Mouse (Mus musculus) lung, postnatal 0 days (tissue): ENCODE data around the gene Tnn. TPM values are rescaled to one million over a fixed set of nuclear protein-coding genes. Genes with fewer than 3 reads are reported as not detected.

Experiments used
- ATAC-seq: fragments of 200-750 bp; cut with Nextera tagmentation; 2 replicates; pipeline ENCODE4 v1.8.0; 2017; ENCODE audit warnings: moderate library complexity
- DNase-seq: peaks from one replicate; pipeline ENCODE4 v3.0.0-alpha.2; 2016; ENCODE audit warnings: low spot score
- H3K27ac ChIP-seq: fragments of 300-500 bp; sonication (generic); 2 replicates; pipeline ENCODE4 v1.5.1; 2014; ENCODE audit warnings: antibody characterized with exemption, mild to moderate bottlenecking, low read length, mixed read lengths
- H3K27me3 ChIP-seq: fragments of 300-500 bp; sonication (generic); replicated peaks from 2 replicates; pipeline ENCODE4 v1.6.1; 2014; ENCODE audit warnings: low read length, mixed read lengths; ENCODE audit not compliant: insufficient read depth
- H3K36me3 ChIP-seq: fragments of 300-500 bp; sonication (generic); 2 replicates; pipeline ENCODE4 v1.6.1; 2014; ENCODE audit warnings: low read length, mixed read lengths; ENCODE audit not compliant: insufficient read depth
- H3K4me1 ChIP-seq: fragments of 300-500 bp; sonication (generic); 2 replicates; pipeline ENCODE4 v1.6.1; 2014; ENCODE audit warnings: antibody characterized with exemption, low read depth, low read length, mixed read lengths; ENCODE audit not compliant: insufficient read depth
- H3K4me2 ChIP-seq: fragments of 300-500 bp; sonication (generic); replicated peaks from 2 replicates; pipeline ENCODE4 v1.6.1; 2014; ENCODE audit warnings: low read depth, mild to moderate bottlenecking, low read length, moderate library complexity, mixed read lengths
- H3K4me3 ChIP-seq: fragments of 300-500 bp; sonication (generic); 2 replicates; pipeline ENCODE4 v1.5.1; 2014; ENCODE audit warnings: low read depth, low read length
- H3K9ac ChIP-seq: fragments of 300-500 bp; sonication (generic); replicated peaks from 2 replicates; pipeline ENCODE4 v1.6.1; 2014; ENCODE audit warnings: low read depth, mild to moderate bottlenecking
- H3K9me3 ChIP-seq: fragments of 300-500 bp; sonication (generic); 2 replicates; pipeline ENCODE4 v1.6.1; 2016; ENCODE audit warnings: low read length, mixed read lengths
- CTCF ChIP-seq: IDR thresholded peaks from 2 replicates; pipeline ENCODE4 v1.5.1; 2016; ENCODE audit warnings: antibody characterized with exemption, mild to moderate bottlenecking
- EP300 ChIP-seq: IDR thresholded peaks from 2 replicates; pipeline ENCODE4 v1.6.1; 2016; ENCODE audit warnings: antibody characterized with exemption, mild to moderate bottlenecking, control low read depth
- WGBS: fragments of 180-500 bp; shearing (Covaris S2); extraction: QIAGEN DNeasy Blood & Tissue Kit; methylation state at CpG from one replicate; pipeline ENCODE4 v1.1.7; 2014; 5-methylcytosine and 5-hydroxymethylcytosine counted together
- polyA plus RNA-seq: library from polyadenylated mRNA; unstranded; fragments of >200 nt; fragmentation: Nextera tagmentation; extraction: Ambion mirVana; gene quantifications from 2 replicates; pipeline ENCODE4 v1.2.1, GENCODE M21; 2015

Tnn gene
- polyA plus RNA-seq, 1 experiment from 2014 or later: 1.6 TPM

DNA sequence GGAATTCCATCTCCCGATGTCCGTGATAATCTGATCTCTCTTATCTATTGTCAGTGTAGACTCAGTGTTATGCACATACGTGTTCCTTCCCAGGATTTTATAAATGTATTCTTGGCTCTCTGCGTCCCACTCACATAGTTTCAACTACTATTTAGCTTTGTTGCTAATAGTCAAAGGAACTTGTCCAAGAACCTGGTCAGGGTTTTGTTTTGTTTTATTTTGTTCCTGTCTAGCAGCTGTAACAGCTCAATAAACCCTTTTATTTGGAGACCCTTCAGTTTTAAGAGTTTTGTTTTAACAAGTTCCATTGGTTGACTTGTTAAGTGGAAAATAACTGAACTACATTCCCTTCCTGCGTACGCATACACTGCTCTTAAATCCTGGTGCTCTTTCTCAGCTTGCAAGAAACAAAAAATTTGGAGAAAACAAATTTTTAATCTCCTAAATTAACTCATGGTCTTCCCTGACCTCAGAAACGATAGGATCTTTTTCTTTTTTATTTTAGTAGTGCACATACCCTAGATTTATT is 17.0 kb downstream of the Tnn start:
- Histone ChIP-seq H3K4me3 (no peak overlapping the region), H3K27me3 (no peaks in the 10 kb centered on the region), H3K4me1 (no peaks in the 10 kb centered on the region), H3K9ac (no peak overlapping the region), H3K4me2 (no peak overlapping the region), H3K9me3 (no peaks in the 10 kb centered on the region), H3K27ac (no peak overlapping the region), H3K36me3 (no peaks in the 10 kb centered on the region)
- DNase-seq: peak; percentile 6
- 52% methylated on average over 7 of the region's 7 CpGs for WGBS
- TF ChIP-seq CTCF (no peak), EP300 (no peak)
- no peak for ATAC-seq

DNA sequence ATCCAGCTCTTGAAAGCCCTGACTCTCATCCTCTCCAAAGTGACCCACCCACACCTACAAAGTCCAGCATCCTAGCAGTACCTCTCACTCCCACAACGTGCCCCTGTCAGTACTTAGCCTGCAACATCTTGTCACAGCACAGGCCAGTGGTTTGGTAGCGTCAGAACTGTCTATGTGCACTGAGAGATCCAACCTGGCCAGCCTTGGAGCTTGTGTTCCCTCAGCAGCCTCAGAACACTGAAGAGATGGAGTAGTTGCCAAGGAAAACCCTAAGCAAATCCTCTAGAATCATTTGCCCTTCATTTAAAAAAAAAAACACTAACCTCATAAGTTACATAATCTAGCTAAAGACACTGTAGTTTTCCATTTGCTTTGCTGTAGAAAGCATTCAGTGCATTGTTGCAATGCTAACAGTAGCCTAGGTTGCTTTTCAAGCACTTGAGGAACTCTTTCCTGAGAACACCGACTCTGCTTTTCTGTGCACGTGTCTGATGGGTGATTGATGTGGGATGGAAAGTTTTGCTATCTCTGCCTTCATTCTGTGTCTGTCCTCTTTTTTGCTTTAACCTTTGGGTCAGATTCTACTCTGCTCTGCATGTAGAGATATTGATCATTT is 19.8 kb downstream of the Tnn start:
- Histone ChIP-seq H3K27me3 (no peaks in the 10 kb centered on the region), H3K27ac (no peak overlapping the region), H3K9ac (no peak overlapping the region), H3K9me3 (no peaks in the 10 kb centered on the region), H3K4me1 (no peaks in the 10 kb centered on the region), H3K4me2 (no peak overlapping the region), H3K4me3 (no peak overlapping the region), H3K36me3 (no peaks in the 10 kb centered on the region)
- TF ChIP-seq EP300: no peak
- TF ChIP-seq CTCF: no peak
- ATAC-seq (no peak), DNase-seq (no peak)
- WGBS: 29% methylated on average over 4 of the region's 4 CpGs

DNA sequence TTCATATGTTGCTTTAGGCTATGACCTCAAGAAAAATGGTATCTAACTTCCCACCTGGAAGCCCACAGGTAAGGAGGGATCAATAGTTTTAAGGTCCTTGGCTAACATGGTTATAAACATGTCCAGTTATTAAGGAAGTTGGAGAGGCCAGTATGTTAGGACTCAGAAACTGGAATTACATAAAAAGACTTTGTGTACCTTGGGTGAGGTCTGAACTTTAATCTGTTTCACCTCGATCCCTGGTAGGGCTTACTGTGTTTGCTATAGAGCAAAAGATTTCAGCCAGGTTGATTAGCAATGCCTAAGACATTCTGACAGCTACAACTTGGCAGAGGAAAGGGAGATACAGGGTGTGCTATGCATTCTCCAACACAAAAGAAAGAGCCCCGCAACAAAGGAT is 29.4 kb downstream of the Tnn start:
- WGBS: 82% methylated on average over 2 of the region's 2 CpGs
- Histone ChIP-seq H3K27me3 (no peaks in the 10 kb centered on the region), H3K36me3 (no peaks in the 10 kb centered on the region), H3K4me3 (no peak overlapping the region), H3K27ac (no peak overlapping the region), H3K4me1 (no peaks in the 10 kb centered on the region), H3K9ac (no peak overlapping the region), H3K9me3 (no peaks in the 10 kb centered on the region), H3K4me2 (no peak overlapping the region)
- no peak for TF ChIP-seq EP300
- TF ChIP-seq CTCF: no peak
- DNase-seq: no peak
- ATAC-seq: no peak

DNA sequence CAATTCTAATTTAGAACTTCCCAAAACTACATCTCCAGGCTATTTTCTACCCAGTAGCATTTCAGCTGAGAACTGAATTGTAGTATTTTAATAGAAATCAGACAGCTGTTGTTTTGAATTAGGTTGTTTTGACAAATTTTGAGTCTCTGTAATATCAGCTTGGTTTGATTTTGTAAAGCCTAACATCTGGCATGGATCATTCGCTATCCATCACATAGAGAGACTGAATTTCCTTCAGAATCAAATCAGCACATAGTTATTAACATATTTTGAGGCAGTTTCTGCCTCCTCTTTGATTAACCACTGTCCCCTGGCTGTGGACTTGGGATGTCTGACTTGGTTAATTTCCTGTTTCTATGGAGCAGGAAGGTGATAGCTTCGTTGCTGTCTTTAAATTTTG is 44.8 kb downstream of the Tnn start:
- Histone ChIP-seq H3K9ac (no peak overlapping the region), H3K4me2 (no peak overlapping the region), H3K27ac (no peak overlapping the region), H3K27me3 (no peaks in the 10 kb centered on the region), H3K36me3 (no peaks in the 10 kb centered on the region), H3K9me3 (no peaks in the 10 kb centered on the region), H3K4me3 (no peak overlapping the region), H3K4me1 (no peaks in the 10 kb centered on the region)
- WGBS: 64% methylated on average over 2 of the region's 2 CpGs
- TF ChIP-seq EP300 (no peak), CTCF (no peak)
- ATAC-seq: no peak
- no peak for DNase-seq

DNA sequence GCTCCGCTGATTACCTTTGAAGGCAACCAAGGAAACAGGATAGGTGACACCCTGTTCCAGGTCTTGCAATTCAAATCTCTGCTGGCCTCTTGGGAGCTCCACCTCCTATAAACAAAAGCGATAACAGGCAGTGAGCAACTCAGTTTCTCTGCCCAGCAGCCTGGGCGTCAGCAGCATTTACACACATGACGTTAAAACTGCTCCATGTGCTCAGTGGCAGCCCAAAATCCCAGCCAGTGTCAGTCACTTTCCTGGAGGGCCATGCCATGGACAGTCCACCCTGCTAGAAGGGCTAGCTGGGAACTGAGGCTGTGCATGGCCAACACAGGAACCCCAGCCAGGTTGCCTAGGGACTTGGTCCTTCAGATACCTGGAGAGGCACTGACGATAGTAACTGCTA is 48.0 kb downstream of the Tnn start:
- Histone ChIP-seq H3K36me3 (no peaks in the 10 kb centered on the region), H3K9me3 (no peaks in the 10 kb centered on the region), H3K4me2 (no peak overlapping the region), H3K4me1 (no peaks in the 10 kb centered on the region), H3K9ac (no peak overlapping the region), H3K27me3 (no peaks in the 10 kb centered on the region), H3K27ac (no peak overlapping the region), H3K4me3 (no peak overlapping the region)
- no peak for TF ChIP-seq EP300
- 70% methylated on average over 5 of the region's 5 CpGs for WGBS
- ATAC-seq (no peak; the same call in 1 of the 2 replicates), DNase-seq (no peak)

DNA sequence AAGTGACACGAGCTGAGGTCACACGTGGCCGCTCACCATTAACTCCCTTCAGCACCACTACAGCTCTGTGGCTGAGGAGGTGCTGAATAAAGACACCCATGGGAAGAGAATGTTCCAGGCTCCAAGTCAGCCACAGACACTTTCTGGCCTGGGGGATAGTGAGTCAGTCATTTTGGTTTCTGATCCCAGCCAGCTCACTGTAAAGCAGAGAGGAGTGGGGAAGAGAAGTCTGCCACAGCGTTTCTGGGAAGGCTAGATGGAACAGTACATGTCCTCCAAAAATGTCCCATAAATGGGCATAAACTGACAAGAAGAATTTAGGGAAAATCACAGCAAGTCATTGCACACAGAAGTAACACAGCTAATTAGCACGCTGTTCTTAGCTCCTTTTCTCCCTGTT is 52.4 kb downstream of the Tnn start:
- Histone ChIP-seq H3K4me2 (no peak overlapping the region), H3K4me1 (no peaks in the 10 kb centered on the region), H3K9me3 (no peaks in the 10 kb centered on the region), H3K9ac (no peak overlapping the region), H3K4me3 (no peak overlapping the region), H3K27me3 (no peaks in the 10 kb centered on the region), H3K36me3 (no peaks in the 10 kb centered on the region), H3K27ac (no peak overlapping the region)
- peak; percentile 29 for DNase-seq
- TF ChIP-seq EP300 (peak; percentile 22; the same call in 1 of the 2 replicates), CTCF (no peak)
- ATAC-seq: peak; percentile 49
- WGBS: 66% methylated on average over 5 of the region's 5 CpGs
